24 mouse cellular contexts compared by ENCODE assay signal in genomic region chr7:110361516-110361915, GRCm38 (mm10).
"Had no signal": no experiment of that assay in that cellular context is flagged by ENCODE, and none has a peak within 500 bp of the region (broad histone marks: within the 10 kb centered on the region; RNA-seq: fewer than 3 reads in every experiment).

No protein-coding gene starts in this region.

- H3K4me1 ChIP-seq: heart, embryonic 13.5 days; heart, embryonic 15.5 days; hindbrain, embryonic 13.5 days; hindbrain, embryonic 15.5 days; kidney, embryonic 15.5 days; limb, embryonic 13.5 days; limb, embryonic 15.5 days had no signal

- H3K27me3 ChIP-seq: heart, embryonic 13.5 days; heart, embryonic 15.5 days; hindbrain, embryonic 13.5 days; hindbrain, embryonic 15.5 days; kidney, embryonic 15.5 days; limb, embryonic 13.5 days; limb, embryonic 15.5 days had no signal

- H3K4me2 ChIP-seq: heart, embryonic 11.5 days; heart, embryonic 13.5 days; heart, embryonic 15.5 days; hindbrain, embryonic 13.5 days; hindbrain, embryonic 15.5 days; kidney, embryonic 15.5 days; limb, embryonic 13.5 days; limb, embryonic 15.5 days had no signal

- H3K4me3 ChIP-seq: heart, adult 2 months; heart, embryonic 13.5 days; heart, embryonic 15.5 days; hindbrain, embryonic 13.5 days; hindbrain, embryonic 15.5 days; kidney, embryonic 15.5 days; limb, embryonic 13.5 days; limb, embryonic 15.5 days had no signal

- H3K9ac ChIP-seq: heart, embryonic 13.5 days; heart, embryonic 15.5 days; hindbrain, embryonic 13.5 days; hindbrain, embryonic 15.5 days; kidney, embryonic 15.5 days; limb, embryonic 13.5 days; limb, embryonic 15.5 days had no signal

- H3K27ac ChIP-seq: heart, adult 2 months; heart, embryonic 13.5 days; heart, embryonic 15.5 days; hindbrain, embryonic 13.5 days; hindbrain, embryonic 15.5 days; hindbrain, postnatal 0 days; kidney, embryonic 15.5 days; kidney, postnatal 0 days; limb, embryonic 13.5 days; limb, embryonic 15.5 days had no signal

- ATAC-seq: hindbrain, postnatal 0 days; intestine, embryonic 16.5 days had no signal

- H3K9me3 ChIP-seq: heart, embryonic 13.5 days; heart, embryonic 15.5 days; hindbrain, embryonic 13.5 days; hindbrain, embryonic 15.5 days; kidney, embryonic 15.5 days; limb, embryonic 13.5 days; limb, embryonic 15.5 days had no signal

- DNase-seq: gastrocnemius, postnatal 14 days; gastrocnemius, postnatal 36 days; heart, adult 2 months; heart, postnatal 14 days; heart, postnatal 36 days; kidney, adult 11 months; kidney, adult 2 months; kidney, adult 9 months; kidney, postnatal 14 days; kidney, postnatal 36 days; layer of hippocampus, adult 9-11 months; layer of hippocampus, postnatal 36 days; left cerebral cortex, postnatal 4 days had no signal
